Mouse (Mus musculus): ENCODE measurements around the gene Lsm3.
"Not testable (repeated sequence)": the region's sequence is repeated elsewhere in the genome, so short reads cannot be mapped to it uniquely, and the experiment has no call there.

Lsm3 gene

DNA sequence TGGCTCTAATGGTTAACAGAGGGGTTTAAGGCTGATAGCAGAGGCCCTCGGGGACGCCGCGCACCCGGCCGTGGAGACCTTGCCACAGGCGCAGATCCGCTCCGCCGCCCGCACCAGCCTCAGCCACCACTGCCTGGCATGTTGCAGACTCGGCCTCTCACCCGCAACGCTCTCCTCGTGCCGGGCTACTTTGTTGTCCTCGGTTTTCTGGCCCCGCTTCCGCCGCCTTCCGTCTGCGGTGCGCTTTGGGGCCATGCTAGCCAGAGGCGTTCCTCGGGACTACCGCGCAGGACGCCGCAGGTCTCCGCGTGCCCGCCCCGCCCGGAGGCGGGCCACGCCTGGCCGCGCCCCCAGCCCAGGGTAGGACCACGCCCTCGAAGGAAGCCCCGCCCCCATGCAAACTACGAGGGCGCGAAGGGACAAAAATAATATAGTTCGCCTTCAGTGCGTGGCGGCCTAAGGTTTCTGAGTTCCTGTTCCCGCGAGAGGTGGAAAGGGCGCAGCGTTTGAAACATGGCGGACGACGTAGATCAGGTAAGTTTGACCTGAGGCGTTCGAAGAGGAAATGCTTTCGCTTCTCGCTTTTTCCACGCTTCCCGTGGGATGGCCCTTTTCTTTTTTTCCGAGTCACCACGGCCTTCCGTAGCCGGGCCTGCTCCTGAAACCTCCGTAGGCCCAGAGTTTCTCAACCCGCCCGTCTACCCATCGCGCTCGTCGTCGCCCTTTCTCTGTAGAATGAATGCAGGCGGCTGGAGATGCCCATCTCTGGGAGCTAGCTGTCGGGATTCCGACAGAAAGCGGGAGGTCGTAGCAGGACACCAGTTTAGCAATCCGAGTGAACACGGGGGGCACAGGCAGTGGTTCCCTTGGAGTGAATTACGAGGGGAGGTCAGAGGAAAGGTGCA, at the start of gene Lsm3, which contains the start of gene Xpc:
TSS of gene Lsm3 (plus strand) at position 384 of the 905 bp plus-strand sequence.
TSS of gene Xpc (minus strand) at position 344 of the 905 bp plus-strand sequence.
- DNase-seq (ENCODE audit: low read depth, low spot score), result peak; percentile 98

- DNase-seq (ENCODE audit: low read depth, low spot score), result no peak
Observed at GRCm38 (mm10) chr6:91467106-91467505, 48.6 kb upstream of the Lsm3 start.

DNA sequence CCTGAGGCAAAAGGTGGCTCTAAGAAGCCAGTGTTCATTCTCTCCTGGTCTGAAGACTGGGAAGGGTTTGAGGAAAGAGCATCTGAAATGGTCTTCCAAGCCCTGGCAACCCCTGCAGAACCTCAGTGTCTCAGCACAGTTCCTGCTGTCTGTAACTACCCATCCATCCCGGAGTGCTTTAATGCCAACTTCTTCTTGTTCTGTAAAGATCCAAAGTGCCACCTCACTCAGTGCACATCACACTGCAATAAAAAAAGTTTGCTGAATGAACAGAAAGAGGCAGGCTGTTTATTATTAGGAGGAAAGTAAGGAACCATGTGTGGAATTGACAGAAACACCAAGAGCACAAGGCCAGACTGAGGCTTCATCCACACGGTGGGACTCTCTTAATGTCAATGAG, 45.0 kb upstream of the Lsm3 start:
- no peak for DNase-seq (ENCODE audit: low read depth, low spot score)

GRCm38 (mm10) chr6:91471427-91471826, 44.3 kb upstream of the Lsm3 start:
- not testable (repeated sequence) for DNase-seq (ENCODE audit: low read depth, low spot score)

- DNase-seq (ENCODE audit: low read depth, low spot score), result peak; percentile 13
Observed at GRCm38 (mm10) chr6:91472319-91472718, 43.4 kb upstream of the Lsm3 start.

DNA sequence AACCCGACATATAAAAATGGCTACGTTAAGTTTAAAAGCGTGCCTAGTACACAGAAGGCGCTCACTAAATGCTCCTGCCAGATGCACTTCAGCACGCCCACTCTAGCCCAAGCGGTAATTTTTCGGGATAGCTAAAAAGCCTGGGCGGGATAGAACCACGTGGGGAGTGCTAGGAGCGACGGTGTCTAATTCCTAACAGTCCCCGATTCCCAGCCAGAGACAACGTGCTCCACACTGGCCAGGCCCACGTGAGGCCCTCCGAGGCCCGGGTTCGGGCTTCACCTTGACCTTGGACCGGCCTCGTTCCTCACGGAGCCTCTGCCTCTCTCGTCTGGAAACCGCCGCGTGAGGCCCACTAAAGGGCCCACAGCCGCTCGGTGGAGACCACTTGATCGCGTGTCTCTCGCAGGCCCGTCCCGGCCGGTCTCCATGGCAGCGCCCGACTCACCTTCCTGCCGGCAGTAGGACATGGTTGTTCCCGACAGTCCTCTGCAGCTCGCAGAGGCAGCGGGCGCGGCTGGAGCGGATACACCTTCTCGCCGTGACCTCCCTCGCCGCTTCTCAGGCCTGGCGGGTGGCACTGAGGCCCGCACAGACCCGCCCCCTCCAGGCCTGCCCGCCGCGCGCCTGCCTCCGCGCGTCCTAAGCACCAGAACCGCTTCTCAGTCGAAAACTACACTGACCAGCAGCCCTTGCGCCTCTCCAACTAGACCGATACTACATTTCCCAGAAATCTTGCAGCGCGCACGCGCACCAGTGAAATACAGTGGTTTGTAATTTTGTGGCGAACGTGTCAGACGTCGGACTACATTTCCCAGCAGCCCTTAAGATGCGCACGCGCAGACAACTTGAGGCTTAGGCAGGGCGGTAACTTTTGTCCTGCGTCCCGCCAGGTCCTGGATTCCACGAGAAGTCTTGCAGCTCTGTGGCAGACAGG, 42.6 kb upstream of the Lsm3 start, which contains the start of the genes Chchd4 and Tmem43:
TSS of gene Chchd4 (minus strand) at position 679 of the 937 bp plus-strand sequence.
TSS of gene Tmem43 (plus strand) at position 836 of the 937 bp plus-strand sequence.
- DNase-seq (ENCODE audit: low read depth, low spot score), result peak; percentile 99

DNA sequence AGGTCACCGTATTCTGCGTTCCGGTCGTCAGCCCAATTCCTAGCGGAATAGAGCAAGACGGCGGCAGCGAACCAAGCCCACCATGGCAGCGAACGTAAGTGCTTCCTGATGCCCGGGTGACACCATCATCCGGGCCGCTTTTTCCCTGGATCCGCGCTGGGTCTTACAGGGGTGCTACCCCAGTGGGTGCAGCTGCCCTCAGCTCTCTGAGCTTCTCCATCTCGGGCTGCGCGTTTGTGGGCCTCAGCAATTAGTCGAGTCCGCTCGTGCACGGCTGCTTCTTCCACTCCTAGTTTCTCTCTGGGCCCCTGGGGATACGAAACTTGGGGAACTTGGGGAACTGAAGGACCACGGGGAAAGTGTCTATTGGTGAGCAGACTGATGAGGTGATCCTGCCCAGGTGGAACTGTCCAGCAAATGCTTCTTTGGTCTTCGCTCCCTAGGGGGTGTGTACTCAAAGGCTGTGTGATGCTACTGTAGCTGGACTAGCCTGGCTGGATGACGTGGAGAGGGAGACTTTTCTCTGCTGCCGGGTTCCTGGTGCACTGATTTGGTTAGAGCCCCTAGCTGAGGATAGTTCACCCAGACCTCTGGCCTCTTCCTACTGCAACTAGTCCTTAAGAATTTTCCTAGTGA, 41.8 kb upstream of the Lsm3 start:
- DNase-seq (ENCODE audit: low read depth, low spot score), result peak; percentile 11

GRCm38 (mm10) chr6:91474441-91475190, 41.1 kb upstream of the Lsm3 start:
- peak; percentile 67 for DNase-seq (ENCODE audit: low read depth, low spot score)

- DNase-seq (ENCODE audit: low read depth, low spot score), result no peak
Observed at GRCm38 (mm10) chr6:91476541-91476940, 39.2 kb upstream of the Lsm3 start.

- DNase-seq (ENCODE audit: low read depth, low spot score), result no peak
Observed at GRCm38 (mm10) chr6:91483371-91483770, 32.4 kb upstream of the Lsm3 start.

- no peak for DNase-seq (ENCODE audit: low read depth, low spot score)
Observed at GRCm38 (mm10) chr6:91486736-91487453, 28.8 kb upstream of the Lsm3 start.

DNA sequence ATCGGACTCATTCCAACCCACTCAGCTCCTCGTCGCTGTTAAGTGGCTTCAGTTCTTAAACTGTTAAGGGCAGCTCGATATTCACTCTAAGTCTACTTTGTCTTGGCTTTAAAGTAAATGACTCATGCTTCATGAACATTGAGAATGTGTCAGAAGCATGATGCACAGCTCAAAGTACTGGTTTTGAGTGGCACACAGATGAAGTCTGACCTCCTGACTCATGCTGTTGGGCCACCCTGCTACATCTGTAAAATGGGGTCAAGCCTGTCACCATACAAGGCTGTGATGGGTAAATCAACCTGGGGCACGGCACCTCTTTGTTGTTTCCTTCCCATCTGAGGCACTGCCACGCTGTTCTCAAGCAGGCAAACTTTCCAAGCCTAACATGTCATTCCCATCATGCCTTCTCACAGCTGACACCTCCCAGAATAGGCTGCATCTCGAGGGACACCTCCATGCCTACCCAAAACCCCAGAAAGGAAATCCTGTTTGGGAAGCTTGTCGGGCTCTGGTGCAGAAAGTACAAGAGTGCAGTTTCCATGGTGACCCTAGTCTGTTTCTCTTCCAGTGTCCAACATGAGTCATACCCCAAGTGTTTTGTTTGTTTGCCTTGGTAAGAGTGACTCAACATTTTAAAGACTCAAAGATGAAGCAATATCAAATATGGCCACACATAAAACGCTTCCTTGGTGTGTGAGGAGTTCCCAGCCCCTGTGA, 27.1 kb upstream of the Lsm3 start:
- DNase-seq (ENCODE audit: low read depth, low spot score), result peak; percentile 89

GRCm38 (mm10) chr6:91489872-91490271, 25.9 kb upstream of the Lsm3 start:
- DNase-seq (ENCODE audit: low read depth, low spot score), result peak; percentile 83

DNA sequence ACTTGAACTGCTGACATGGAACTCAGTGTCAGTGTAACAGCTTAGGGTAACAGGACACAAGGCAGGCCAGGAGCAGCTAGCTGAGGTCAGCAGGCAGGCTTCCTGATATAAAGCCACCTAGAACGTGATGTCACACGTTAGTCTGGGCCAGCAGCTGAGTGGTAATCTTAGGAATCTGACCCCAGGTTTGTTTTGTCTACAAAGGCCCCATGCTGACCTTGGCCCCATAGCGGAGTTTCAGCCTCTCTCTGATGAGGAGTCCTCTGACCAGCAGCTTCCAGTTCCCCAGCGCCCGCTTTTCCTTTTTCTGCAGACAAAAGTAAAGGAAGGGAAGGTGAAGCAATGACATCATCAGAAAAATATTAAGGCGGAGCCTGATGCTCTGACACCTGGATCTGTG, 24.7 kb upstream of the Lsm3 start:
- no peak for DNase-seq (ENCODE audit: low read depth, low spot score)

GRCm38 (mm10) chr6:91493053-91493452, 22.7 kb upstream of the Lsm3 start:
- no peak for DNase-seq (ENCODE audit: low read depth, low spot score)

- DNase-seq (ENCODE audit: low read depth, low spot score), result no peak
Observed at GRCm38 (mm10) chr6:91494526-91494925, 21.2 kb upstream of the Lsm3 start.

DNA sequence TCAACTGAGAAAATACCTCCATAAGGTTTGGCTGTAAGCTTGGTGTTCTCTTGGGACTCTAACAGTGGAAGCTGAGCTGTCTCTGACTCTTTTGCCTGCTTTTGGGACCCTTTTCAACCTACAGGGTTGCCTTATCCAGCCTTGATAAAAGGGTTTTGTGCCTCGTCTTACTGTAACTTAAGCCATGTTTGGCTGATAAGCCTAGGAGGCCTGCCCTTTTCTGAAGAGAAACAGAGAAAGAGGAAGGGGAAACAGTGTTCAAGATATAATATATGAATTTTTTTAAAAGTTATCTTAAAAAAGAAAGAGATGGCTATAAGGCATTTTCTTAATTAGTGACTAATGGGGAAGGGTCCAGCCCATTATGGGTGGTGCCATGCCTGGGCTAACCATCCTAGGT, 12.4 kb upstream of the Lsm3 start:
- no peak for DNase-seq (ENCODE audit: low read depth, low spot score)

DNA sequence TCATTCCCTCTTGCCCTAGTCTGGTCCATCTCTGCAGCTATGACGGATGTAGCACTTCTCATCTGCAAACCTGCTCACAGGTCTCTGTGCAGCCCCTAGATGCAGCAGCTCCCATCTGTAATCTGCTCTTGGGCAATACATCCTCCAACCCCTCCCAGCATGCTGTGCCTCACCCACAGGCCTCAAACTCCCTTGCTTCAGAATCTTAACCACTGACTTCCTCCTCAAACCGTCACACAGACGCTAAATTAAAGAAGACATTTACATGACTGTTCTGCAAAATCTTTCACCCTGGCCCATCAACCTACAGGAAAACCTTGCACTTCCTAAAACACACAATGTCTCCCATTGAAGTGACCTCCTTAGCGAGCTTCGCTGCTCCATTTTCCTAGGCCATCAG, 9.7 kb upstream of the Lsm3 start:
- DNase-seq (ENCODE audit: low read depth, low spot score), result no peak

DNA sequence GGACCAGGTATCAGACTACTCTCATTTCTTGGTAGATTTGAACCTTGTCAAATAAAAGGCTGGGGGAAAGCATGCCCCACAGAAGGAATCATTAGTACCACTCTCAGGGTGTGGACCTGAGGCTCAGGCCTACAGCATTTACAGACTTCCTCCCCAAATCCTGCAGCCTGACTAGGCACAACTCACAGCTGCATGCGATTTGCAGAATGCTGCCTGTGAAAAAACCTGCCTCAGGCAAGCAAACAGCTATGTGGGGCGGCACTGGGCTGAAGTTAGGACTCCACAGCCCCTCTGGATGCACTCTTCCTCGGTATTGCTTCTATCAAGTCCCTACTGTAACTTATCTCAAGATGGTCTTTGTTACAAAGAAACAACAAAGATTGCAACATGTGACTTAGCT, 7.7 kb upstream of the Lsm3 start:
- no peak for DNase-seq (ENCODE audit: low read depth, low spot score)
